Mouse (Mus musculus) CH12.LX (cell line): ENCODE data around the gene Dck. TPM values are rescaled to one million over a fixed set of nuclear protein-coding genes. Genes with fewer than 3 reads are reported as not detected.

Experiments
- DNase-seq: peaks from one replicate; pipeline ENCODE4 v3.0.0-alpha.2; 2013; ENCODE audit errors: extremely low read depth
- H3K27ac ChIP-seq: 2 replicates; pipeline ENCODE4 v1.5.1; 2012; ENCODE audit warnings: low read depth, mild to moderate bottlenecking, control low read depth, moderate library complexity; ENCODE audit not compliant: insufficient read depth
- H3K27me3 ChIP-seq: replicated peaks from 2 replicates; pipeline ENCODE3; 2012; ENCODE audit warnings: inconsistent platforms
- H3K36me3 ChIP-seq, 2 experiments: replicated peaks in 1 of 2; 2 replicates each; pipeline versions ENCODE3 to v1.6.1; 2012; ENCODE audit warnings: inconsistent platforms in 1 of 2, low read length in 1 of 2, mild to moderate bottlenecking in 1 of 2, mixed read lengths in 1 of 2, moderate library complexity in 1 of 2; ENCODE audit not compliant: control insufficient read depth in 1 of 2, insufficient read depth in 1 of 2
- H3K4me1 ChIP-seq, 2 experiments: 2 replicates each; pipeline ENCODE4 v1.6.1; 2012; ENCODE audit warnings: inconsistent platforms in 1 of 2, moderate library complexity in 1 of 2; ENCODE audit not compliant: insufficient read depth in 2 of 2, control insufficient read depth in 1 of 2
- H3K4me2 ChIP-seq: 2 replicates; pipeline ENCODE4 v1.6.1; 2012; ENCODE audit warnings: low read depth, mild to moderate bottlenecking, control low read depth; ENCODE audit not compliant: poor library complexity, insufficient read depth, severe bottlenecking
- H3K4me3 ChIP-seq, 3 experiments: fragments of 150-350 bp in 1 of 3; sonication (generic) in 1 of 3; replicated peaks in 1 of 3; 2 replicates each; pipeline versions ENCODE3 to v1.5.1; 2011 to 2012; ENCODE audit warnings: low read depth in 2 of 3, low read length in 2 of 3, mild to moderate bottlenecking in 2 of 3, moderate library complexity in 2 of 3, control low read depth in 1 of 3, improper control_type of control experiment in 1 of 3, inconsistent platforms in 1 of 3, mixed read lengths in 1 of 3; ENCODE audit not compliant: poor library complexity in 1 of 3
- H3K79me2 ChIP-seq: replicated peaks from 2 replicates; pipeline ENCODE4 v1.6.1; 2012; ENCODE audit warnings: mild to moderate bottlenecking, moderate library complexity; ENCODE audit not compliant: control insufficient read depth, poor library complexity, insufficient read depth, severe bottlenecking; ENCODE audit errors: extremely low read depth
- H3K9ac ChIP-seq: 2 replicates; pipeline ENCODE4 v1.6.1; 2012; ENCODE audit warnings: low read depth, mild to moderate bottlenecking, control low read depth, moderate library complexity; ENCODE audit not compliant: insufficient read depth
- H3K9me3 ChIP-seq: replicated peaks from 2 replicates; pipeline ENCODE3; 2012; ENCODE audit warnings: low read length, inconsistent platforms, mixed read lengths
- BHLHE40 ChIP-seq: IDR thresholded peaks from 2 replicates; pipeline ENCODE4 v1.6.1; 2011; ENCODE audit warnings: mild to moderate bottlenecking, low read depth, low read length, improper control_type of control experiment
- CHD1 ChIP-seq: IDR thresholded peaks from 2 replicates; pipeline ENCODE4 v1.6.1; 2012; ENCODE audit warnings: low read depth, low read length, improper control_type of control experiment, inconsistent platforms
- E2F4 ChIP-seq: IDR thresholded peaks from 2 replicates; pipeline ENCODE4 v1.6.1; 2011; ENCODE audit warnings: low read depth, low read length, improper control_type of control experiment; ENCODE audit not compliant: insufficient replicate concordance
- ELF1 ChIP-seq: IDR thresholded peaks from 2 replicates; pipeline ENCODE4 v1.6.1; 2014; ENCODE audit warnings: low read depth, mild to moderate bottlenecking, inconsistent platforms, low read length, improper control_type of control experiment
- EP300 ChIP-seq: IDR thresholded peaks from 2 replicates; pipeline ENCODE4 v1.6.1; 2011; ENCODE audit warnings: low read length, improper control_type of control experiment
- HCFC1 ChIP-seq: IDR thresholded peaks from 2 replicates; pipeline ENCODE4 v1.6.1; 2012; ENCODE audit warnings: low read depth, mild to moderate bottlenecking, inconsistent platforms, low read length, improper control_type of control experiment
- JUN ChIP-seq: IDR thresholded peaks from 2 replicates; pipeline ENCODE4 v1.6.1; 2011; ENCODE audit warnings: low read depth, mild to moderate bottlenecking, low read length, improper control_type of control experiment, moderate library complexity; ENCODE audit not compliant: insufficient read depth
- KAT2A ChIP-seq: IDR thresholded peaks from 2 replicates; pipeline ENCODE4 v1.6.1; 2012; ENCODE audit warnings: low read length, improper control_type of control experiment, inconsistent platforms; ENCODE audit not compliant: insufficient replicate concordance
- MAFK ChIP-seq: IDR thresholded peaks from 2 replicates; pipeline ENCODE4 v1.6.1; 2011; ENCODE audit warnings: low read length, improper control_type of control experiment; ENCODE audit not compliant: insufficient replicate concordance
- MXI1 ChIP-seq: IDR thresholded peaks from 2 replicates; pipeline ENCODE4 v1.6.1; 2011; ENCODE audit warnings: mild to moderate bottlenecking, low read depth, low read length, improper control_type of control experiment
- NRF1 ChIP-seq: IDR thresholded peaks from 2 replicates; pipeline ENCODE4 v1.6.1; 2014; ENCODE audit warnings: low read depth, mild to moderate bottlenecking, inconsistent platforms, low read length, improper control_type of control experiment, moderate library complexity
- PAX5 ChIP-seq: IDR thresholded peaks from 2 replicates; pipeline ENCODE4 v1.6.1; 2012; ENCODE audit warnings: low read length, inconsistent platforms, mixed read lengths
- POLR2A ChIP-seq: IDR thresholded peaks from 2 replicates; pipeline ENCODE4 v1.6.1; 2011; ENCODE audit warnings: low read depth, mild to moderate bottlenecking, improper control_type of control experiment, low read length
- POLR2AphosphoS2 ChIP-seq: IDR thresholded peaks from 2 replicates; pipeline ENCODE4 v1.6.1; 2011; ENCODE audit warnings: low read depth, low read length, improper control_type of control experiment
- SMC3 ChIP-seq: IDR thresholded peaks from 2 replicates; pipeline ENCODE4 v1.6.1; 2011; ENCODE audit warnings: low read depth, low read length, improper control_type of control experiment
- USF1 ChIP-seq: IDR thresholded peaks from 2 replicates; pipeline ENCODE4 v1.6.1; 2014; ENCODE audit warnings: low read depth, mild to moderate bottlenecking, inconsistent platforms, low read length, improper control_type of control experiment
- ZC3H11A ChIP-seq: IDR thresholded peaks from 2 replicates; pipeline ENCODE4 v1.6.1; 2012; ENCODE audit warnings: low read depth, mild to moderate bottlenecking, inconsistent platforms, low read length, improper control_type of control experiment
- ZMIZ1 ChIP-seq: IDR thresholded peaks from 2 replicates; pipeline ENCODE4 v1.6.1; 2012; ENCODE audit warnings: low read depth, mild to moderate bottlenecking, inconsistent platforms, low read length, improper control_type of control experiment
- ZNF384 ChIP-seq: IDR thresholded peaks from 2 replicates; pipeline ENCODE4 v1.6.1; 2012; ENCODE audit warnings: low read depth, low read length, improper control_type of control experiment, inconsistent platforms
- dilution Hi-C: fragments of 300-500 bp; cut with MboI; formaldehyde crosslinking; loops from 2 replicates; pipeline ENCODE4 v1.14.3; 2020; ENCODE audit warnings: low sequenced_read_pairs; ENCODE audit not compliant: extremely low pct_unique_long_range_greater_than_20kb, extremely low pct_ligation_motif_present
- in situ Hi-C: fragments of 300-500 bp; cut with MboI; formaldehyde crosslinking; loops from 3 replicates; pipeline ENCODE4 v1.14.3; 2019; ENCODE audit warnings: low sequenced_read_pairs, low pct_ligation_motif_present, low pct_unique_long_range_greater_than_20kb, mixed read lengths
- polyA plus RNA-seq: library from polyadenylated mRNA; unstranded; fragments of >175 nt; gene quantifications from 2 replicates; pipeline ENCODE4 v1.2.1, GENCODE M21; 2012; ENCODE audit warnings: low read depth; ENCODE audit not compliant: insufficient read length
- total RNA-seq, 2 experiments: library from RNA; depleted of rRNA; stranded (reverse); fragments of 300-350 nt in 1 of 2; fragments of >200 nt in 1 of 2; gene quantifications; 2 replicates each; pipeline ENCODE4 v1.2.3; 2012 to 2014

The Dck gene
- total and polyA plus RNA-seq, 3 experiments: 13.7 to 33.9 (median 25.5) TPM

GRCm38 (mm10) chr5:88782072-88782765, 17.4 kb downstream of the Dck start:
- Histone ChIP-seq H3K4me2 (no peak overlapping the region), H3K4me3 (no peak overlapping the region), H3K27me3 (no peaks in the 10 kb centered on the region), H3K9me3 (no peaks in the 10 kb centered on the region), H3K36me3 (peaks cover 28 to 69% of the 10 kb centered on the region in 2 experiments), H3K27ac (no peak overlapping the region), H3K79me2 (no peaks in the 10 kb centered on the region), H3K9ac (no peak overlapping the region), H3K4me1 (no peaks in the 10 kb centered on the region)
- TF ChIP-seq KAT2A: no peak
- TF ChIP-seq EP300: no peak
- no peak for TF ChIP-seq E2F4
- no peak for TF ChIP-seq SMC3
- no peak for TF ChIP-seq ZMIZ1
- no peak for TF ChIP-seq MAFK
- TF ChIP-seq ELF1: no peak
- TF ChIP-seq POLR2AphosphoS2: no peak
- no peak for TF ChIP-seq HCFC1
- TF ChIP-seq USF1: no peak
- no peak for TF ChIP-seq ZNF384
- no peak for TF ChIP-seq NRF1
- TF ChIP-seq CHD1: no peak
- dilution Hi-C loops (no loop called here), in situ Hi-C loops (no loop called here)
- no peak for DNase-seq

GRCm38 (mm10) chr5:88785059-88785458, 20.3 kb downstream of the Dck start:
- H3K9me3 ChIP-seq: no peaks in the 10 kb centered on the region
- DNase-seq: no peak
- H3K9ac ChIP-seq: no peak overlapping the region
- in situ Hi-C loops (no loop called here), dilution Hi-C loops (no loop called here)
- no peaks in the 10 kb centered on the region for H3K27me3 ChIP-seq
- no peaks in the 10 kb centered on the region for H3K79me2 ChIP-seq
- peaks cover 20 to 51% of the 10 kb centered on the region in 2 experiments for H3K36me3 ChIP-seq
- H3K4me3 ChIP-seq: no peak overlapping the region
- H3K27ac ChIP-seq: no peak overlapping the region
- no peak overlapping the region for H3K4me2 ChIP-seq
- TF ChIP-seq JUN (no peak), ZC3H11A (no peak), SMC3 (no peak), ZMIZ1 (no peak), HCFC1 (no peak), BHLHE40 (no peak), POLR2A (no peak), MXI1 (no peak), ZNF384 (no peak), PAX5 (no peak)
- H3K4me1 ChIP-seq: no peaks in the 10 kb centered on the region
